Mouse (Mus musculus): ENCODE results near the gene Cyyr1.

The Cyyr1 gene

DNA sequence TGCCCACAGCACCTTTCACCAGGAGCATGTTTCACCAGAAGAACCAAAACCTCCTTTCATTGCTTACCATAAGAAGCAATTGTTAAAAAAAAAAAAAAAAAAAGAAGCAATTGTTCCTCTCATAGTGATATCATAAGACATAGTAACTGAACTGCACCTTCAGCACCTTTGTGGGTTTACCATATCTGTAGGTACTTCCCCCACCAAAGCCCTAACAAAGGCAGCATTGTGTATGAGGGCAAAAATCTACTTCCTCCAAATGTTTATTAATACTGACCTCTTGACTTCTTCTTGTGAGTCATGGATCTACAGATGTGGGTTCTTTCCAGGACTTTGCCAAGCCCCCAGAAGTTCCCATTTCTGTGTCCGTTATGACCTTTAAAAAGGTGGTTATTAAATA is 98.2 kb downstream of the Cyyr1 start:
- no peak for DNase-seq (ENCODE audit: low spot score)

GRCm38 (mm10) chr16:85446306-85446705 is 106.9 kb downstream of the Cyyr1 start:
- DNase-seq (ENCODE audit: low spot score), result no peak

- DNase-seq (ENCODE audit: low spot score), result no peak
Measured at GRCm38 (mm10) chr16:85445801-85446200, 107.4 kb downstream of the Cyyr1 start.

- DNase-seq (ENCODE audit: low spot score), result peak; percentile 50
Measured at GRCm38 (mm10) chr16:85435427-85435826, 117.8 kb downstream of the Cyyr1 start.

DNA sequence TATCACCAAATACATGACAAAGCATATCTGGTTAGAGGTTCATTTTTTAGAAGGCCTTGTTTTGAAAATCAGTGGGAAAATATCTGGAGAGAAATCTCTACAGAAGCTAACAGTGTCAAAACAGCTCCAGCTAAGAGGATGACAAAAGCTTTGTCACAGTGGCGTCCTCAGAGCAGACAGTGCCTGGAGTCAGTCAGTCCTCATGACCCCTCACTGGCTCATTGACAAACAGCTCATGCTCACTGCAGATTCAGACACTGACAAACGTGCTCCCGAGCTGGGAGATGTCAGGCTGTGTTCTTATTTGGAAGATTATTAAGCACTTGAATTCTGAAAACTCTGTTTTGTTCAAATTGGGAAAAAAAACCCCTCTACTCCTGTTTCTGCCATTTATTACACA is 124.0 kb downstream of the Cyyr1 start:
- no peak for DNase-seq (ENCODE audit: low spot score)

DNA sequence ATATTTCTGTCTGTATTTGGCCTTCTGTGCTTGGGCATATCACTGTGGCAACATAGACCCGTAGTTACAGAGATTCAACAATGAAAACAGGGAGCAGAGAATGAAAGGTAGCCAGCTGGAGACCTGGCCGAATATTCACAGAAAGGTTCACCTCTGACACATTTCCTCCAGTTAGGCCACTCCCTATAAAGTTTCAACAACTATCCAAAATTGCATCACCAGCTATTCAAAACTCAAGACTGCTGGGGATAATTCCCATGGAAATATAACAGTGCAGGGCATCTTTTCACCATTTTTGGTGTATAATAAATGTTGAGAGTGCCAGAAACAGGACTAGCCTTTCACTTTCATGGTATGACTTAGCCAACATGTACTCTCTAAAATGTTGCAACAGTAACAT is 130.3 kb downstream of the Cyyr1 start:
- DNase-seq (ENCODE audit: low spot score), result no peak

DNA sequence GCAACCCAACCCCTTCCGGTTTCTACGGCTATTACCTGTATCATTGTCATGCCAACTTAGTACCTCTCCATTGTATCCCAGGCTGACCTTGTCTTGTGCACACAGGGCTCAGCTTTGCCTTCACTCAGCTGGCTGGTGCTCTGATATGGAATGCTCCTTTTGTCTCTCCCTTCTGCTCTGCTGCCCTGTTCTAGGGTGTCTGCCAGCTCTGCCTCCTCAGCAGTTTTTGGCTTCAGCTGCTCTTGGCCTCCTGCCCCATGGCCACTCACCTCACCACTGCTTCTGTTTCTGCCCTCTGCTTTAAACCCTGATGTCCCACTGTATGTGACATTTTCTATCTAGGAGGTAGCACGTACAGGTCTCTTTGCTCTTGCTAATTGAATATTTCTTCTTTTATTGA is 137.8 kb downstream of the Cyyr1 start:
- DNase-seq (ENCODE audit: low spot score), result peak; percentile 59

GRCm38 (mm10) chr16:85393430-85393948 is 159.7 kb downstream of the Cyyr1 start:
- no peak for DNase-seq (ENCODE audit: low spot score)

- DNase-seq (ENCODE audit: low spot score), result no peak
Measured at GRCm38 (mm10) chr16:85386801-85387200, 166.4 kb downstream of the Cyyr1 start.

Data from testis, postnatal 10 days (tissue).